Mouse (Mus musculus): Measurements from ENCODE around the gene Smg6.

- TF ChIP-seq CTCF (IDR thresholded peaks at IDR 0.05; ENCODE audit: borderline replicate concordance, extremely low read depth, insufficient read depth, insufficient read length) (no peak), POLR2A (IDR thresholded peaks at IDR 0.05; ENCODE audit: borderline replicate concordance, extremely low read depth, insufficient read depth, insufficient read length, poor library complexity, severe bottlenecking) (no peak)
Measured at GRCm38 (mm10) chr11:75054184-75054877, 128.7 kb downstream of the Smg6 start.

Data from brain, embryonic 14.5 days (tissue).